Mouse (Mus musculus): ENCODE data around the gene Mapk9. TPM values are rescaled to one million over a fixed set of nuclear protein-coding genes. Genes with fewer than 3 reads are reported as not detected.
"Not testable (repeated sequence)": the region's sequence is repeated elsewhere in the genome, so short reads cannot be mapped to it uniquely, and the experiment has no call there.

Gene Mapk9
- 47.5 and 50.7 TPM in 2 replicates for polyA plus RNA-seq (2011; ENCODE audit: insufficient read depth, insufficient read length, low read depth, missing spikeins)

DNA sequence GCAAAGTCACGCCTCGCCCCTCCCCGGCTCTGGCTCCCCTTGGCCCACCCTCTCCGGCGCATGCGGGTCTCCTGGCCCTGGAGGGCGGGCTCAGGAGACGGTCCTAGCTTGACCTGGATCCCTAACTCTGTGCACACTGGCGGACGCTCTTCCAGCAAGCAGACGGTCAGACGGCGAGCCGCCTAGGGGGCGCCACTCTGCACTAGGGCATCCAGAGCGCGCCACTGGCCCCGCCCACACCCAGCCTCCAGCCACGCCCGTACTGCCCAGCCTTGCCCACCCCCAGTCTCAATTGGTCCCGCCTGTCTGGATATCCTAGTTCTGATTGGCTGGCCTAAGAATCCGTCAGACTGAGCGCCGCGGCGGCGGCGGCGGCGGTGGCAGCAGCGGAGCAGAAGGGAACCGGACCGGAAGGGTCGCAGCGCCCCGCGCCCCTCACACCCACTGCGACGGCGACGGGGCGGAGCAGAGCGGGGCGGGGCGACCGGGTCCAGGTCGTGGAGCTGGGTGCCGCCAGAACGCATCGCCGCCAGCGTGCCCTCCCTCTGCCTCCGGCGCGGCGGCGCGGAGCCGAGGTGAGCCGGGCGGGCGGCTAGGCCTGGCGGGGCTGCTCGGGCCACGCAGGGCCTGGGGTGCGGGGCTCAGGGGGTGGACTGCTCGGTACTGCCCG is at the start of gene Mapk9:
Gene Mapk9, plus strand, starts transcription at position 351 of the 670 bp plus-strand sequence.
- H3K9ac ChIP-seq (ENCODE audit: low read depth, poor library complexity, severe bottlenecking) = peak within 1 kb of the TSS; percentile 87
- TF ChIP-seq CTCF (IDR thresholded peaks at IDR 0.05; ENCODE audit: low read depth, low read length) (peak; percentile 78), EP300 (IDR thresholded peaks at IDR 0.05; ENCODE audit: insufficient read depth, low read depth, low read length) (peak; percentile 46; the same call in 1 of the 2 replicates), POLR2A (IDR thresholded peaks at IDR 0.05; ENCODE audit: insufficient read depth, low read length) (no peak)
- no peaks in the 10 kb centered on the region for H3K9me3 ChIP-seq (replicated peaks; ENCODE audit: control insufficient read depth, insufficient read depth, low read length, poor library complexity, severe bottlenecking)
- peak within 1 kb of the TSS; percentile 76 for H3K4me3 ChIP-seq (ENCODE audit: low read depth, low read length)
- no peaks in the 10 kb centered on the region for H3K4me1 ChIP-seq (ENCODE audit: control insufficient read depth, insufficient read depth, low read length)
- no peaks in the 10 kb centered on the region for H3K27me3 ChIP-seq (ENCODE audit: control insufficient read depth, insufficient read depth, low read length, poor library complexity, severe bottlenecking)
- peak within 1 kb of the TSS; percentile 66 for H3K27ac ChIP-seq (ENCODE audit: insufficient read depth, low read length)
- peaks cover 3% of the 10 kb centered on the region for H3K36me3 ChIP-seq (ENCODE audit: control insufficient read depth, insufficient read depth, low read length, poor library complexity, severe bottlenecking)

DNA sequence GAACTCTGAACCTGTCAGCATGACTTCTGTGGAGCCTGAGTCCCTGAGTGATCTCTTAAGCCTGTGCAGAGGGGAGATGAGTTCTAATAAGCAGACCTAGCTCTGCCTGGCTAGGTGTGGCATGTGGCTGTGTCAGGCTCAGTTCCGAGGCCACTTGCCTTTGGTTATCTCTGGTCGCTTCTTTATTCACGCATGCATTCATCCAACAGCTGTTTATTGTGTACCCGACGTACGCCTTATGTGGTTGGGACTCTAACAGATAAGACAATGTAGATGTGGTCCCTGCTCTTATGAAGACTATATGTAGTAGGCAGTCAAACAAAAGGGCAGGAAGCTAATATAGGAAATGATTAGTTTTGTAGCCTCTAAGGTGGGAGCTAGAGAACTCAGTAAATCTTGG is 47.6 kb upstream of the Mapk9 start:
- no peaks in the 10 kb centered on the region for H3K27me3 ChIP-seq (ENCODE audit: control insufficient read depth, insufficient read depth, low read length, poor library complexity, severe bottlenecking)
- no peak overlapping the region for H3K4me3 ChIP-seq (ENCODE audit: low read depth, low read length)
- TF ChIP-seq EP300 (IDR thresholded peaks at IDR 0.05; ENCODE audit: insufficient read depth, low read depth, low read length) = no peak
- TF ChIP-seq POLR2A (IDR thresholded peaks at IDR 0.05; ENCODE audit: insufficient read depth, low read length) = no peak
- TF ChIP-seq CTCF (IDR thresholded peaks at IDR 0.05; ENCODE audit: low read depth, low read length) = no peak
- H3K9ac ChIP-seq (ENCODE audit: low read depth, poor library complexity, severe bottlenecking) = no peak overlapping the region
- H3K4me1 ChIP-seq (ENCODE audit: control insufficient read depth, insufficient read depth, low read length) = no peaks in the 10 kb centered on the region
- peaks cover 3% of the 10 kb centered on the region; the same call in 1 of the 2 replicates for H3K9me3 ChIP-seq (replicated peaks; ENCODE audit: control insufficient read depth, insufficient read depth, low read length, poor library complexity, severe bottlenecking)
- H3K27ac ChIP-seq (ENCODE audit: insufficient read depth, low read length) = no peak overlapping the region
- H3K36me3 ChIP-seq (ENCODE audit: control insufficient read depth, insufficient read depth, low read length, poor library complexity, severe bottlenecking) = no peaks in the 10 kb centered on the region

DNA sequence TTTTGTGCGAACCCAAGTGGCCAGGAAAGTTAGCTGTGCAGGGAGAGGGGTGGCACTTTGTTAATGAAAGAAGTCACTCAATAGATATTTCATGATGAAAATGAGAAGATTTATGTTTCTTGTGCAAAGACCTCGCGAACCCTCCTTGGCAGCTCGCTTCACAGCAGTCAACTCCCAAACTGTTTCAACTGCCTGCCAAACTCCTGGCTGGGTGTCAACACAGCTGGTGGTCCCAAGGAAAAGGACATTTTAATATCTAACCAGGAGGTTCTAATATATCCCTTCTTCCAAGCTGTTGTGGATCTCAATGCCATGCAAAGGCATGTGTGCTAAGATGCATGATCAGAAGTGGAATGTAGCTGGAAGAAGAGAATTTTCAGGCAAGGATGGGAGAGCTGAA is 45.0 kb upstream of the Mapk9 start:
- no peak overlapping the region for H3K9ac ChIP-seq (ENCODE audit: low read depth, poor library complexity, severe bottlenecking)
- peaks cover 3% of the 10 kb centered on the region; the same call in 1 of the 2 replicates for H3K9me3 ChIP-seq (replicated peaks; ENCODE audit: control insufficient read depth, insufficient read depth, low read length, poor library complexity, severe bottlenecking)
- H3K27ac ChIP-seq (ENCODE audit: insufficient read depth, low read length) = no peak overlapping the region
- no peaks in the 10 kb centered on the region for H3K27me3 ChIP-seq (ENCODE audit: control insufficient read depth, insufficient read depth, low read length, poor library complexity, severe bottlenecking)
- no peak for TF ChIP-seq CTCF (IDR thresholded peaks at IDR 0.05; ENCODE audit: low read depth, low read length)
- no peak for TF ChIP-seq POLR2A (IDR thresholded peaks at IDR 0.05; ENCODE audit: insufficient read depth, low read length)
- no peak for TF ChIP-seq EP300 (IDR thresholded peaks at IDR 0.05; ENCODE audit: insufficient read depth, low read depth, low read length)
- no peaks in the 10 kb centered on the region for H3K4me1 ChIP-seq (ENCODE audit: control insufficient read depth, insufficient read depth, low read length)
- H3K4me3 ChIP-seq (ENCODE audit: low read depth, low read length) = no peak overlapping the region
- peaks cover 3% of the 10 kb centered on the region; the same call in 1 of the 2 replicates for H3K36me3 ChIP-seq (ENCODE audit: control insufficient read depth, insufficient read depth, low read length, poor library complexity, severe bottlenecking)

DNA sequence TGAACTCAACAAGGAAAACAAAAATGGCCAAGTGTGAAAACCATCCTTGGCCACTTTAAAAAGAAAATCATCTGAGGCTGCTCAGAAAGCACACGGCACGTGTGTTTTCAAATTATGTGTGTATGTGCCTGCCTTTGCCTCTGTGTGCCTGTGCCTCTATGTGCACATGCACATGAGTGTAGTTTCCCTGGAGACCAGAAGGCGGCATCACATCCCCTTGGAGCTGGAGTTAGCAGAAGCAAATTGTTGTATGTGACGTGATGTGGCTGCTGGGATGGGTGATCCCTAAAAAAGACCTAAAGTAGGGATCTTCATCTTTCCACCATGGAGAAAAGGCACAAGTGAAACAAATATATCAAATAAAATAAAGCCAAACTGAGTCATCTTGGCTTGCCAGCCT is 42.8 kb upstream of the Mapk9 start:
- Histone ChIP-seq H3K4me1 (ENCODE audit: control insufficient read depth, insufficient read depth, low read length) (no peaks in the 10 kb centered on the region), H3K4me3 (ENCODE audit: low read depth, low read length) (no peak overlapping the region), H3K36me3 (ENCODE audit: control insufficient read depth, insufficient read depth, low read length, poor library complexity, severe bottlenecking) (peaks cover 3% of the 10 kb centered on the region), H3K9ac (ENCODE audit: low read depth, poor library complexity, severe bottlenecking) (no peak overlapping the region), H3K9me3 (replicated peaks; ENCODE audit: control insufficient read depth, insufficient read depth, low read length, poor library complexity, severe bottlenecking) (peaks cover 3% of the 10 kb centered on the region; the same call in 1 of the 2 replicates), H3K27me3 (ENCODE audit: control insufficient read depth, insufficient read depth, low read length, poor library complexity, severe bottlenecking) (no peaks in the 10 kb centered on the region), H3K27ac (ENCODE audit: insufficient read depth, low read length) (no peak overlapping the region)
- peak; percentile 27 for TF ChIP-seq CTCF (IDR thresholded peaks at IDR 0.05; ENCODE audit: low read depth, low read length)
- no peak for TF ChIP-seq EP300 (IDR thresholded peaks at IDR 0.05; ENCODE audit: insufficient read depth, low read depth, low read length)
- no peak for TF ChIP-seq POLR2A (IDR thresholded peaks at IDR 0.05; ENCODE audit: insufficient read depth, low read length)

DNA sequence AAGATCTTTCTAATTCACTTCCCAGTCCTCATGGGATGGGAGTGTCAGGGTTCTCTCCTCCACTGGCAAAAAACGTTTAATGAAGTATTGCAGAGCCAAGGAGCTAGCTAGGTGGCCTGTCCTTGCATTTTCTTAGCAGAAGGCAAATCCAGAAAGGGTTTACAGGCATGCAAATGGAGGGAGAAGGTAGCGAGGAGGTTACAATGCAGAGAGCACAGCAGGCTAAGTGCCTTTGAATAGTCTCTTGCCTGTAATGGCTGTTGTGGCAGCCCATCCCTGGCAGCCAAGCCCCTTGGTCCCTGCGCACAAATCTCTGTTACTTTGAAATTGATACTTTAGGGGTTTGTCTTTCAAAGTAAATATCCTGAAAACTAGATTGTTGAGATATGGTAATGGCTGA is 40.3 kb upstream of the Mapk9 start:
- peak overlapping the region; percentile 96 for H3K27ac ChIP-seq (ENCODE audit: insufficient read depth, low read length)
- peaks cover 3% of the 10 kb centered on the region; the same call in 1 of the 2 replicates for H3K9me3 ChIP-seq (replicated peaks; ENCODE audit: control insufficient read depth, insufficient read depth, low read length, poor library complexity, severe bottlenecking)
- no peak overlapping the region for H3K9ac ChIP-seq (ENCODE audit: low read depth, poor library complexity, severe bottlenecking)
- TF ChIP-seq EP300 (IDR thresholded peaks at IDR 0.05; ENCODE audit: insufficient read depth, low read depth, low read length) (peak; percentile 90), CTCF (IDR thresholded peaks at IDR 0.05; ENCODE audit: low read depth, low read length) (no peak), POLR2A (IDR thresholded peaks at IDR 0.05; ENCODE audit: insufficient read depth, low read length) (no peak)
- H3K36me3 ChIP-seq (ENCODE audit: control insufficient read depth, insufficient read depth, low read length, poor library complexity, severe bottlenecking) = peaks cover 22% of the 10 kb centered on the region
- no peaks in the 10 kb centered on the region for H3K27me3 ChIP-seq (ENCODE audit: control insufficient read depth, insufficient read depth, low read length, poor library complexity, severe bottlenecking)
- no peak overlapping the region for H3K4me3 ChIP-seq (ENCODE audit: low read depth, low read length)
- H3K4me1 ChIP-seq (ENCODE audit: control insufficient read depth, insufficient read depth, low read length) = peaks cover 3% of the 10 kb centered on the region

GRCm38 (mm10) chr11:49808946-49809345 is 37.6 kb upstream of the Mapk9 start:
- no peak overlapping the region for H3K9ac ChIP-seq (ENCODE audit: low read depth, poor library complexity, severe bottlenecking)
- TF ChIP-seq EP300 (IDR thresholded peaks at IDR 0.05; ENCODE audit: insufficient read depth, low read depth, low read length) (peak; percentile 86), CTCF (IDR thresholded peaks at IDR 0.05; ENCODE audit: low read depth, low read length) (no peak), POLR2A (IDR thresholded peaks at IDR 0.05; ENCODE audit: insufficient read depth, low read length) (no peak)
- H3K4me1 ChIP-seq (ENCODE audit: control insufficient read depth, insufficient read depth, low read length) = peaks cover 3% of the 10 kb centered on the region
- no peak overlapping the region for H3K4me3 ChIP-seq (ENCODE audit: low read depth, low read length)
- no peaks in the 10 kb centered on the region for H3K27me3 ChIP-seq (ENCODE audit: control insufficient read depth, insufficient read depth, low read length, poor library complexity, severe bottlenecking)
- H3K27ac ChIP-seq (ENCODE audit: insufficient read depth, low read length) = peak overlapping the region; percentile 83
- H3K36me3 ChIP-seq (ENCODE audit: control insufficient read depth, insufficient read depth, low read length, poor library complexity, severe bottlenecking) = peaks cover 40% of the 10 kb centered on the region
- H3K9me3 ChIP-seq (replicated peaks; ENCODE audit: control insufficient read depth, insufficient read depth, low read length, poor library complexity, severe bottlenecking) = no peaks in the 10 kb centered on the region

DNA sequence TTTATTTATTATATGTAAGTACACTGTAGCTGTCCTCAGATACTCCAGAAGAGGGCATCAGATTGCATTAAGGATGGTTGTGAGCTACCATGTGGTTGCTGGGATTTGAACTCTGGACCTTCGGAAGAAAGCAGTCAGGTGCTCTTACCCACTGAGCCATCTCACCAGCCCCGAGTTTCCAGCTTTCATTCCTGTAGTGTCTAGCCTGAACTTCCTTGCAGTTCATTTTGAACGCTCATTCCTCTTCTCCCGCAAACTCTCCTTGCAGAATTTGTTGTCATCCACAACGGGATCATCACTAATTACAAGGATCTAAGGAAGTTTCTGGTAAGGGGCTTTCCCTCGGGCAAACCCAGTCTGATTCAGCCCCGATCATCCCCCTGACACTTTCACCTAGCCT is 35.9 kb upstream of the Mapk9 start:
- H3K27ac ChIP-seq (ENCODE audit: insufficient read depth, low read length); H3K9me3 ChIP-seq (replicated peaks; ENCODE audit: control insufficient read depth, insufficient read depth, low read length, poor library complexity, severe bottlenecking); H3K4me1 ChIP-seq (ENCODE audit: control insufficient read depth, insufficient read depth, low read length); H3K4me3 ChIP-seq (ENCODE audit: low read depth, low read length); H3K27me3 ChIP-seq (ENCODE audit: control insufficient read depth, insufficient read depth, low read length, poor library complexity, severe bottlenecking); H3K9ac ChIP-seq (ENCODE audit: low read depth, poor library complexity, severe bottlenecking): not testable (repeated sequence)
- H3K36me3 ChIP-seq (ENCODE audit: control insufficient read depth, insufficient read depth, low read length, poor library complexity, severe bottlenecking) = peaks cover 53% of the 10 kb centered on the region
